Mouse (Mus musculus) erythroblast, embryonic 14.5 days (primary cell): ENCODE measurements around the gene Capn7.

ENCODE experiments used
- GATA1 ChIP-seq: IDR thresholded peaks from 2 replicates; pipeline ENCODE4 v1.6.1; 2012; ENCODE audit warnings: low read length, inconsistent platforms, mixed read lengths
- TAL1 ChIP-seq: IDR thresholded peaks from 3 replicates; pipeline ENCODE4 v1.6.1; 2012; ENCODE audit warnings: low read length, inconsistent platforms, mixed read lengths

DNA sequence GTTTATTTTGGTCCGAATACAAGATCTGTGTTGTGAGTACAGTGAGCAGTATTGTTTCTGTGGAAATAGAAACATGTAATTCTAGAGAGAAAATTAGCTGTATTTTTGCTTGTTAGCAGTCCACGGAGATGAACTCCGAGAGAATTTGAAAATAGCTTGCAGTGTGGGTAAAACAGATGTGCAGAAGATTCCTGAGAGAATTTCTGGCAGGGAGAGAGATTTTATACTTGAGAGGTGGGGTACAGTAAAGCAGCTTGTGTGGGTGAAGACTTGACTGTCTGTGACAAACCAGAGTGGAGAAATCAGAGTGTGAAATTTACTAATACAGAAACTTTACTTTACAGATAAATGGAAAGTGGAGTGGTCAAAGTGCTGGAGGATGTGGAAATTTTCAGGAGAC is 32.9 kb downstream of the Capn7 start:
- TF ChIP-seq TAL1 = no peak
- no peak for TF ChIP-seq GATA1
